Mouse (Mus musculus) limb, embryonic 12.5 days (tissue): Measurements from ENCODE around the gene Klk1b4. TPM values are rescaled to one million over a fixed set of nuclear protein-coding genes. Genes with fewer than 3 reads are reported as not detected.
A peak's percentile ranks its signal among the peaks of the same experiment; 100 is the strongest.

ENCODE experiments used
- ATAC-seq: fragments of 200-750 bp; cut with Nextera tagmentation; 2 replicates; pipeline ENCODE4 v1.8.0; 2017; ENCODE audit warnings: low read depth, moderate TSS enrichment; ENCODE audit not compliant: insufficient number of reproducible peaks, insufficient read depth, low FRiP score, low TSS enrichment
- H3K27ac ChIP-seq: fragments of 300-500 bp; sonication (generic); 2 replicates; pipeline ENCODE4 v1.5.1; 2016; ENCODE audit warnings: mild to moderate bottlenecking, moderate library complexity
- H3K27me3 ChIP-seq: fragments of 300-500 bp; sonication (generic); 2 replicates; pipeline ENCODE4 v1.6.1; 2016; ENCODE audit warnings: mild to moderate bottlenecking, moderate library complexity
- H3K36me3 ChIP-seq: fragments of 300-500 bp; sonication (generic); 2 replicates; pipeline ENCODE4 v1.6.1; 2016; ENCODE audit warnings: mild to moderate bottlenecking, moderate library complexity
- H3K4me1 ChIP-seq: fragments of 300-500 bp; sonication (generic); replicated peaks from 2 replicates; pipeline ENCODE4 v1.6.1; 2016
- H3K4me2 ChIP-seq: fragments of 300-500 bp; sonication (generic); 2 replicates; pipeline ENCODE4 v1.6.1; 2016; ENCODE audit warnings: mild to moderate bottlenecking, moderate library complexity
- H3K4me3 ChIP-seq: fragments of 300-500 bp; sonication (generic); replicated peaks from 2 replicates; pipeline ENCODE4 v1.5.1; 2016; ENCODE audit warnings: mild to moderate bottlenecking
- H3K9ac ChIP-seq: fragments of 300-500 bp; sonication (generic); replicated peaks from 2 replicates; pipeline ENCODE4 v1.6.1; 2016; ENCODE audit warnings: mild to moderate bottlenecking, moderate library complexity
- H3K9me3 ChIP-seq: fragments of 300-500 bp; sonication (generic); 2 replicates; pipeline ENCODE4 v1.6.1; 2016; ENCODE audit warnings: mild to moderate bottlenecking, moderate library complexity
- WGBS: fragments of 180-500 bp; shearing (Covaris S2); methylation state at CpG from one replicate; pipeline ENCODE4 v1.1.7; 2016; 5-methylcytosine and 5-hydroxymethylcytosine counted together
- polyA plus RNA-seq: library from polyadenylated mRNA; unstranded; fragments of >200 nt; fragmentation: Nextera tagmentation; extraction: Ambion mirVana; gene quantifications from 2 replicates; pipeline ENCODE4 v1.2.1, GENCODE M21; 2016

Klk1b4 gene
- polyA plus RNA-seq, 1 experiment from 2014 or later, result not detected

GRCm38 (mm10) chr7:44257278-44257677 lies 50.0 kb downstream of the Klk1b4 start, which contains the start of gene Acp4:
Gene Acp4 (minus strand): TSS chr7:44257378.
- no peaks in the 10 kb centered on the region for H3K9me3 ChIP-seq
- ATAC-seq, result no peak
- no peaks in the 10 kb centered on the region for H3K4me1 ChIP-seq
- peaks cover 20% of the 10 kb centered on the region for H3K36me3 ChIP-seq
- no peak within 1 kb of the TSS for H3K9ac ChIP-seq
- 76% methylated on average over 4 of the region's 4 CpGs for WGBS
- H3K4me3 ChIP-seq, result no peak within 1 kb of the TSS
- H3K4me2 ChIP-seq, result no peak within 1 kb of the TSS
- peaks cover 16% of the 10 kb centered on the region; the same call in 1 of the 2 replicates for H3K27me3 ChIP-seq
- no peak within 1 kb of the TSS for H3K27ac ChIP-seq

GRCm38 (mm10) chr7:44260410-44260809 lies 53.2 kb downstream of the Klk1b4 start:
- Histone ChIP-seq H3K4me2 (no peak overlapping the region), H3K4me3 (no peak overlapping the region), H3K9ac (no peak overlapping the region), H3K27me3 (peaks cover 39% of the 10 kb centered on the region), H3K36me3 (no peaks in the 10 kb centered on the region), H3K4me1 (peaks cover 6% of the 10 kb centered on the region), H3K27ac (no peak overlapping the region), H3K9me3 (no peaks in the 10 kb centered on the region)
- ATAC-seq, result no peak
- 72% methylated on average over 6 of the region's 6 CpGs for WGBS

GRCm38 (mm10) chr7:44261147-44261546 lies 53.9 kb downstream of the Klk1b4 start, which contains the start of gene Gm15517:
Gene Gm15517 (plus strand): TSS chr7:44261447.
- H3K4me1 ChIP-seq, result peaks cover 6% of the 10 kb centered on the region
- H3K36me3 ChIP-seq, result no peaks in the 10 kb centered on the region
- H3K27ac ChIP-seq, result no peak within 1 kb of the TSS
- no peak within 1 kb of the TSS for H3K4me3 ChIP-seq
- no peak within 1 kb of the TSS for H3K4me2 ChIP-seq
- 61% methylated on average over 5 of the region's 5 CpGs for WGBS
- H3K9ac ChIP-seq, result 0 out of 2 replicates have a peak within 1 kb of the TSS, but pooled peaks have one; percentile 2
- ATAC-seq, result no peak
- peaks cover 42% of the 10 kb centered on the region for H3K27me3 ChIP-seq
- H3K9me3 ChIP-seq, result no peaks in the 10 kb centered on the region

Other genes starting within 250 kb of the Klk1b4 start
- not detected in 2 replicates for gene Klk1b1, start 240.7 kb upstream of the Klk1b4 start, polyA plus RNA-seq
- gene Klk1b9, start 231.4 kb upstream of the Klk1b4 start, polyA plus RNA-seq, result not detected in 2 replicates
- gene Klk1b11, start 211.6 kb upstream of the Klk1b4 start, polyA plus RNA-seq, result not detected in 2 replicates
- gene Klk1b26, start 195.3 kb upstream of the Klk1b4 start, polyA plus RNA-seq, result not detected in 2 replicates
- gene Klk1b27, start 155.1 kb upstream of the Klk1b4 start, polyA plus RNA-seq, result not detected in 2 replicates
- gene Klk1b21, start 105.1 kb upstream of the Klk1b4 start, polyA plus RNA-seq, result not detected in 2 replicates
- gene Klk1b22, start 94.8 kb upstream of the Klk1b4 start, polyA plus RNA-seq, result not detected in 2 replicates
- not detected in 2 replicates for gene Klk1b16, start 70.7 kb upstream of the Klk1b4 start, polyA plus RNA-seq
- gene Klk1b24, start 19.2 kb upstream of the Klk1b4 start, polyA plus RNA-seq, result not detected in 2 replicates
- gene Klk1b3, start 9.2 kb upstream of the Klk1b4 start, polyA plus RNA-seq, result not detected in 2 replicates
- gene Klk1b5, start 8.5 kb downstream of the Klk1b4 start, polyA plus RNA-seq, result not detected in 2 replicates
- gene Klk1, start 17.9 kb downstream of the Klk1b4 start, polyA plus RNA-seq, result not detected in 2 replicates
- 0.14 TPM in 1 of 2 replicates, not detected in the other for gene Gm36864, start 28.7 kb downstream of the Klk1b4 start, polyA plus RNA-seq
- 0.76 and 0.87 TPM in 2 replicates for gene 1700028J19Rik, start 39.3 kb downstream of the Klk1b4 start, polyA plus RNA-seq
- 209 and 214 TPM in 2 replicates for gene 2410002F23Rik, start 39.3 kb downstream of the Klk1b4 start, polyA plus RNA-seq
- 0.28 TPM in 1 of 2 replicates, not detected in the other for gene Acp4, start 49.9 kb downstream of the Klk1b4 start, polyA plus RNA-seq
- not detected in 2 replicates for gene Gm15517, start 54.0 kb downstream of the Klk1b4 start, polyA plus RNA-seq
- gene Clec11a, start 99.5 kb downstream of the Klk1b4 start, polyA plus RNA-seq, result 2.0 and 2.2 TPM in 2 replicates
- gene Shank1, start 102.8 kb downstream of the Klk1b4 start, polyA plus RNA-seq, result 1.2 and 1.3 TPM in 2 replicates
- 3.0 and 3.3 TPM in 2 replicates for gene Syt3, start 176.7 kb downstream of the Klk1b4 start, polyA plus RNA-seq
- 0.56 and 0.64 TPM in 2 replicates for gene 1700008O03Rik, start 178.4 kb downstream of the Klk1b4 start, polyA plus RNA-seq
- 0.86 and 0.98 TPM in 2 replicates for gene Lrrc4b, start 221.6 kb downstream of the Klk1b4 start, polyA plus RNA-seq